Mouse (Mus musculus) E14TG2a.4 (cell line): ENCODE data around the gene Olfr750.

Experiments
- H3K27me3 ChIP-seq: 2 replicates; pipeline ENCODE4 v1.6.1; 2014; ENCODE audit warnings: low read length, control low read depth; ENCODE audit not compliant: insufficient read depth
- H3K36me3 ChIP-seq: 2 replicates; pipeline ENCODE4 v1.6.1; 2014; ENCODE audit warnings: low read length, control low read depth; ENCODE audit not compliant: insufficient read depth
- H3K4me1 ChIP-seq: replicated peaks from 2 replicates; pipeline ENCODE4 v1.6.1; 2014; ENCODE audit warnings: low read depth, low read length, control low read depth
- H3K4me3 ChIP-seq: replicated peaks from 2 replicates; pipeline ENCODE4 v1.5.1; 2014; ENCODE audit warnings: mild to moderate bottlenecking, low read length
- H3K9me3 ChIP-seq: 2 replicates; pipeline ENCODE4 v1.6.1; 2014; ENCODE audit warnings: low read length, control low read depth
- CTCF ChIP-seq: conservative IDR thresholded peaks from 2 replicates; pipeline ENCODE4 v1.5.1; 2014; ENCODE audit warnings: low read length
- NANOG ChIP-seq: IDR thresholded peaks from 2 replicates; pipeline ENCODE4 v1.6.1; 2014; ENCODE audit warnings: borderline replicate concordance, low read length, mixed read lengths
- POU5F1 ChIP-seq: IDR thresholded peaks from 2 replicates; pipeline ENCODE4 v1.6.1; 2014; ENCODE audit warnings: low read length, borderline replicate concordance

Olfr750 gene

DNA sequence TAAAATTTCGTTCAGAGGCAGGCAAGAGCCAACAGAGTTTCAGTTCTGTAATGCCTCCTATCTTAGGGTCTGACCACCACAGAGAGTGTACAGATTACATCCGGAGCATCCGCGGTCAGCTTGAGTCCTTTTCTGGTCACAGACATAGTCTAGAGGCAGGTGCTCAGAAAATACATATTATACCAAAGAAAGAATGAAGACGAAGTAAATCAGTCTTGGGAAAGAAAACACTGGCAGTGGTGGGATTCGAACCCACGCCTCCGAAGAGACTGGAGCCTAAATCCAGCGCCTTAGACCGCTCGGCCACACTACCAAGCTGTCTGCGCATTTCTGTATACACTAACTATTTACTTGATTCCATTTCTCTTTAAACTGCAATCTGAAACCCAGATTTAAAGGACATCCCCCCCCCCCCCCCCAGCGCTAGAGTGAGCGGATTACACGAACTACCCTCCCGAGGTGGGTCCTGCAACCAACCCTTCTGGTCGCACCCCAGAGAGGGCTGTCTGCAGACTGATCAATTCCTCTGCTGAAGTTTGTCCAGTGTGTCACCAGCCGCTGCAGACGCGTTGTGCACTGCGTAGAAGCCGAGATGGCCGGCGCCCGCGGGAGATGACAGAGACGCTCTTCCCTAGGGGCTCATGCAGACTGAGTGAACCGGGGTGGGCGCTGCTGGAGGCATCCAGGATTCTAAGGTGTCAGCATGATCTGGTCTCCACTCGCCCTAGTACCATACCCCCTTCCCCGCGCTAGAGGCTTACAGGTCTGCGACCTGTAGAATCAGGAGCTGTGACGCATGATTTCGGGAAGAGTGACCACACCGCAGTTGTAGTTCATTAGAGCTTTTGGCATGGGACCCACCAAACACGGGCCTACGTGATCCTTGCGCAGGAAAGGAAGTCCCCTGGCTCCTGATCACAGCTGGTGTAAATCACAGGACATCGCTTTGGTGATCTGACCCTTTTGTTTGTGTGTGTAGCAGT lies 8.7 kb upstream of the Olfr750 start:
- Histone ChIP-seq H3K4me1 (peaks cover 33% of the 10 kb centered on the region), H3K9me3 (no peaks in the 10 kb centered on the region), H3K27me3 (peaks cover 27% of the 10 kb centered on the region), H3K4me3 (peak overlapping the region; percentile 81), H3K36me3 (no peaks in the 10 kb centered on the region)
- no peak for TF ChIP-seq POU5F1
- no peak for TF ChIP-seq NANOG
- no peak for TF ChIP-seq CTCF

DNA sequence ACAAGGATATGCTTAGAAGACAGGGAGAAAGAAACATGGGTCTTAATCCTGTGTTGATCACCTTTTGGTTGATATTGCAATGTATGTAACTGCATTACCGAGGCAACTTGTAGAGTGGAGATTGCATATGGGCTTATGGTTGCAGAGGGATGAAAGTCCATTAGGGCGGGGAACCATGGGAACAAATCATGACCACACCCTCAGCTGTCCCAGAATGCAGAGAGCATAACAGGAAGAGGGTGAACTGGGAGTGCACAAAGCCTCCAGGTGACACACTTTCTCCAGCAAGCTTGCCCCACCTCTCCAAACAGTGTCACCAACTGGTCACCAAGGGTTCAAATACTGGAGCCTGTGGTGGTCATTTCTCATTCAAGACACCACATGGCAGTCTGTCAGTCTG lies 6.8 kb upstream of the Olfr750 start:
- H3K9me3 ChIP-seq, result no peaks in the 10 kb centered on the region
- no peak overlapping the region for H3K4me3 ChIP-seq
- H3K36me3 ChIP-seq, result no peaks in the 10 kb centered on the region
- H3K4me1 ChIP-seq, result peaks cover 27% of the 10 kb centered on the region
- peaks cover 27% of the 10 kb centered on the region for H3K27me3 ChIP-seq
- TF ChIP-seq POU5F1 (no peak), CTCF (no peak), NANOG (no peak)

DNA sequence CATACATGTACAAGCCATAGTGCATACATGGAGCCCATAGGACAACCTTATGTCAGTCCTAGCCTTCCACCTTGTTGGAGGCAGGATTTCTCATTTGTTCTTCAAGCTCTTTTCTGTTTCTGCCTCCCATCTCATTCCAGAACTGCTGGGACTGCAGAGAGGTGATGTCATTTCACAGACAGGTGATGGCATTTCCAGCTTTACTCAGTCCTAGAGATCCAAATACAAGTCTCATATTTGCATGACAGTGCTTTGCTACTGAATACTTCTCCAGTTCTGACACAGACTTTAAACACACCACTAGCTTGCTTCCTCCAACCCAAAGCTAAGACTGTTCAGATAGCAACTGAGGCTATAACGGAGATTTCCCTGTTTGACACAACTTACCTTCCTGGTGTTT lies 4.9 kb upstream of the Olfr750 start:
- Histone ChIP-seq H3K4me3 (no peak overlapping the region), H3K9me3 (no peaks in the 10 kb centered on the region), H3K36me3 (no peaks in the 10 kb centered on the region), H3K4me1 (peaks cover 22% of the 10 kb centered on the region), H3K27me3 (peaks cover 25% of the 10 kb centered on the region)
- TF ChIP-seq CTCF, result no peak
- TF ChIP-seq NANOG, result no peak
- TF ChIP-seq POU5F1, result no peak

- TF ChIP-seq POU5F1, result no peak
- peak; percentile 54 for TF ChIP-seq CTCF
- TF ChIP-seq NANOG, result no peak
- Histone ChIP-seq H3K4me3 (no peak overlapping the region), H3K27me3 (0 out of 2 replicates have a peak, but pooled peaks cover 3% of the 10 kb centered on the region), H3K4me1 (peaks cover 27% of the 10 kb centered on the region), H3K36me3 (no peaks in the 10 kb centered on the region), H3K9me3 (no peaks in the 10 kb centered on the region)
Observed at GRCm38 (mm10) chr14:51069617-51070016, 4.6 kb downstream of the Olfr750 start.

- Histone ChIP-seq H3K9me3 (no peaks in the 10 kb centered on the region), H3K36me3 (no peaks in the 10 kb centered on the region), H3K4me3 (no peak overlapping the region), H3K4me1 (peaks cover 27% of the 10 kb centered on the region), H3K27me3 (no peaks in the 10 kb centered on the region)
- TF ChIP-seq POU5F1 (no peak), NANOG (no peak), CTCF (no peak)
Observed at GRCm38 (mm10) chr14:51068956-51069355, 5.3 kb downstream of the Olfr750 start.

DNA sequence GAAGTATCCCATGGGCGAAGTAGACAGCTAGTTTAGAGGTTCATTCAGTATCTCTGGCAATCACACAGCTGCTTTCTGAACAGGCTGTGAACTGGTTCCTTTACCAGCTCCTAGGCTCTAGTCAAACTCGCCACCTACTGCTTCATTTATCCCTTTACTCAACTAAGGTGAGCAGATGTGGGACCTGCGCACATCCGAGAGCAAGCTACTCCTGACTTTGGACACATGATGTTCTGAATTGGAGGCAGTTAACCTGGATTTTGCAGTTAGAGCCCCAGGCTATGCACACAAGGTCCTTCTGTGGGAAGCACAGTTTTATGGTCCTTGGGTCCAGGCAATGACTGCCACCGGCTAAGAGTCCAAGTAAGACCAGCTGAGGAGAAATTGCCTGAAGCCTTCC lies 13.5 kb downstream of the Olfr750 start:
- H3K27me3 ChIP-seq, result no peaks in the 10 kb centered on the region
- peaks cover 50% of the 10 kb centered on the region for H3K4me1 ChIP-seq
- no peaks in the 10 kb centered on the region for H3K9me3 ChIP-seq
- H3K36me3 ChIP-seq, result no peaks in the 10 kb centered on the region
- H3K4me3 ChIP-seq, result no peak overlapping the region
- TF ChIP-seq CTCF, result no peak
- TF ChIP-seq NANOG, result no peak
- TF ChIP-seq POU5F1, result no peak

GRCm38 (mm10) chr14:51057401-51057831 lies 16.8 kb downstream of the Olfr750 start, which contains the start of gene Rnase12:
TSS of gene Rnase12 (minus strand) at chr14:51057661.
- Histone ChIP-seq H3K27me3 (no peaks in the 10 kb centered on the region), H3K36me3 (no peaks in the 10 kb centered on the region), H3K9me3 (no peaks in the 10 kb centered on the region), H3K4me1 (peaks cover 59% of the 10 kb centered on the region), H3K4me3 (peak within 1 kb of the TSS; percentile 18; the same call in 1 of the 2 replicates)
- TF ChIP-seq NANOG (no peak), POU5F1 (no peak), CTCF (no peak)

- Histone ChIP-seq H3K36me3 (no peaks in the 10 kb centered on the region), H3K4me3 (no peak overlapping the region), H3K9me3 (no peaks in the 10 kb centered on the region), H3K27me3 (no peaks in the 10 kb centered on the region), H3K4me1 (peaks cover 44% of the 10 kb centered on the region)
- TF ChIP-seq POU5F1 (no peak), CTCF (no peak), NANOG (peak; percentile 85; the same call in 1 of the 2 replicates)
Observed at GRCm38 (mm10) chr14:51054243-51055237, 19.7 kb downstream of the Olfr750 start.
